In genomic region chr13:64248161-64248774, GRCm38 (mm10) we compare ENCODE assay signal across 8 mouse cellular contexts. TPM values are rescaled to one million over a fixed set of nuclear protein-coding genes. Genes with fewer than 3 reads are reported as not detected.
DNase-seq lines count a peak whose midpoint lies in the region; ATAC-seq lines count a peak whose summit lies in the region.

No protein-coding gene starts in this region.

- ATAC-seq in embryonic facial prominence, embryonic 12.5 days (ENCODE audit: insufficient number of reproducible peaks, insufficient read depth, low FRiP score, low TSS enrichment) = peak; percentile 67; the same call in 1 of the 2 replicates
- ATAC-seq in heart, embryonic 12.5 days (ENCODE audit: insufficient number of reproducible peaks, low FRiP score) = peak; percentile 95
- ATAC-seq in kidney, embryonic 16.5 days (ENCODE audit: low FRiP score, low TSS enrichment) = peak; percentile 94

- H3K27me3 ChIP-seq in embryonic facial prominence, embryonic 12.5 days = no peaks in the 10 kb centered on the region
- H3K27me3 ChIP-seq in heart, embryonic 12.5 days (replicated peaks) = no peaks in the 10 kb centered on the region
- no peaks in the 10 kb centered on the region for H3K27me3 ChIP-seq in kidney, embryonic 16.5 days (ENCODE audit: insufficient read depth, low read length)

- no peak overlapping the region for H3K27ac ChIP-seq in embryonic facial prominence, embryonic 12.5 days
- H3K27ac ChIP-seq in heart, embryonic 12.5 days (ENCODE audit: poor library complexity, severe bottlenecking) = peak overlapping the region; percentile 75
- H3K27ac ChIP-seq in kidney, embryonic 16.5 days (ENCODE audit: low read length) = peak overlapping the region; percentile 30

- H3K9ac ChIP-seq in embryonic facial prominence, embryonic 12.5 days = peak overlapping the region; percentile 53
- H3K9ac ChIP-seq in heart, embryonic 12.5 days = peak overlapping the region; percentile 63
- peak overlapping the region; percentile 71 for H3K9ac ChIP-seq in kidney, embryonic 16.5 days (replicated peaks; ENCODE audit: low read length)

- 3% methylated on average over 24 of the region's 24 CpGs for WGBS in embryonic facial prominence, embryonic 12.5 days
- 0% methylated on average over 24 of the region's 24 CpGs for WGBS in heart, embryonic 12.5 days
- WGBS in kidney, embryonic 16.5 days = 1% methylated on average over 24 of the region's 24 CpGs

- H3K9me3 ChIP-seq in embryonic facial prominence, embryonic 12.5 days = no peaks in the 10 kb centered on the region
- no peaks in the 10 kb centered on the region for H3K9me3 ChIP-seq in heart, embryonic 12.5 days (replicated peaks)
- no peaks in the 10 kb centered on the region for H3K9me3 ChIP-seq in kidney, embryonic 16.5 days (ENCODE audit: low read length)

- H3K4me2 ChIP-seq in embryonic facial prominence, embryonic 12.5 days (replicated peaks) = peak overlapping the region; percentile 67
- H3K4me2 ChIP-seq in heart, embryonic 12.5 days = peak overlapping the region; percentile 88
- H3K4me2 ChIP-seq in kidney, embryonic 16.5 days (replicated peaks; ENCODE audit: low read depth, low read length) = peak overlapping the region; percentile 78

- peak; percentile 72 for DNase-seq in 3T3-L1 (ENCODE audit: low read depth, low spot score)
- DNase-seq in R1 (ENCODE audit: low read depth, low spot score) = peak; percentile 46
- peak; percentile 77 to 83 for DNase-seq in lung, postnatal 4 days
- peak; percentile 53 for DNase-seq in spleen, adult 12 weeks (ENCODE audit: low spot score)
- no peak for DNase-seq in cerebellum, adult 9-10 months

- no peaks in the 10 kb centered on the region for H3K36me3 ChIP-seq in embryonic facial prominence, embryonic 12.5 days
- peaks cover 6% of the 10 kb centered on the region for H3K36me3 ChIP-seq in heart, embryonic 12.5 days
- no peaks in the 10 kb centered on the region for H3K36me3 ChIP-seq in kidney, embryonic 16.5 days (ENCODE audit: insufficient read depth, low read length)

- H3K4me1 ChIP-seq in embryonic facial prominence, embryonic 12.5 days = no peaks in the 10 kb centered on the region; the same call in 1 of the 2 replicates
- H3K4me1 ChIP-seq in heart, embryonic 12.5 days (replicated peaks) = peaks cover 17% of the 10 kb centered on the region
- H3K4me1 ChIP-seq in kidney, embryonic 16.5 days (ENCODE audit: insufficient read depth, low read length) = peaks cover 6% of the 10 kb centered on the region; the same call in 1 of the 2 replicates

- H3K4me3 ChIP-seq in embryonic facial prominence, embryonic 12.5 days = peak overlapping the region; percentile 44
- H3K4me3 ChIP-seq in heart, embryonic 12.5 days = peak overlapping the region; percentile 56
- H3K4me3 ChIP-seq in kidney, embryonic 16.5 days (ENCODE audit: low read length) = peak overlapping the region; percentile 61

RNA-seq across cellular contexts. Expression of gene Cdc14b, which starts 26.8 kb away (rescaled TPM):
- polyA plus RNA-seq in embryonic facial prominence, embryonic 12.5 days (2016; fragmentation: Nextera tagmentation; extraction: Ambion mirVana) = 26.3 and 27.8 TPM in 2 replicates
- polyA plus RNA-seq in heart, embryonic 12.5 days (2016; fragmentation: Nextera tagmentation; extraction: Ambion mirVana) = 21.7 and 22.1 TPM in 2 replicates
- polyA plus RNA-seq in kidney, embryonic 16.5 days (2015; fragmentation: Nextera tagmentation; extraction: Ambion mirVana) = 16.1 and 16.9 TPM in 2 replicates
